Mouse (Mus musculus) heart, adult 18-20 months (tissue): ENCODE data around the gene Nrde2. TPM values are rescaled to one million over a fixed set of nuclear protein-coding genes. Genes with fewer than 3 reads are reported as not detected.

ENCODE experiments used
- total RNA-seq, 2 experiments: library from RNA; stranded (reverse); gene quantifications; 2 replicates each; pipeline ENCODE4 v1.2.3; 2021

The Nrde2 gene
- total RNA-seq, 2 experiments from 2014 or later: 7.8 to 8.2 TPM

Other genes starting within 250 kb of the Nrde2 start
- under 1 TPM; 0.46 to 0.47 TPM for gene Kcnk13, start 195.2 kb downstream of the Nrde2 start, total RNA-seq
- 100 to 1,000 TPM; 139 to 144 TPM for gene Psmc1, start 49.5 kb downstream of the Nrde2 start, total RNA-seq
- 100 to 1,000 TPM; 228 to 241 TPM for gene Calm1, start 39.8 kb upstream of the Nrde2 start, total RNA-seq